Mouse (Mus musculus) neural tube, embryonic 15.5 days (tissue): ENCODE data around the gene Abcb1b. TPM values are rescaled to one million over a fixed set of nuclear protein-coding genes. Genes with fewer than 3 reads are reported as not detected.
A peak's percentile ranks its signal among the peaks of the same experiment; 100 is the strongest.

Experiments used
- ATAC-seq: fragments of 200-750 bp; cut with Nextera tagmentation; 2 replicates; pipeline ENCODE4 v1.8.0; 2017; ENCODE audit warnings: mild to moderate bottlenecking, moderate TSS enrichment, moderate library complexity; ENCODE audit not compliant: low FRiP score
- H3K27ac ChIP-seq: fragments of 300-500 bp; sonication (generic); replicated peaks from 2 replicates; pipeline ENCODE4 v1.5.1; 2015; ENCODE audit warnings: mild to moderate bottlenecking, inconsistent platforms
- H3K27me3 ChIP-seq: fragments of 300-500 bp; sonication (generic); replicated peaks from 2 replicates; pipeline ENCODE4 v1.6.1; 2015; ENCODE audit warnings: inconsistent platforms
- H3K36me3 ChIP-seq: fragments of 300-500 bp; sonication (generic); 2 replicates; pipeline ENCODE4 v1.6.1; 2015; ENCODE audit warnings: inconsistent platforms
- H3K4me1 ChIP-seq: fragments of 300-500 bp; sonication (generic); 2 replicates; pipeline ENCODE4 v1.6.1; 2015; ENCODE audit warnings: inconsistent platforms
- H3K4me2 ChIP-seq: fragments of 300-500 bp; sonication (generic); 2 replicates; pipeline ENCODE4 v1.6.1; 2015; ENCODE audit warnings: inconsistent platforms, mild to moderate bottlenecking, moderate library complexity
- H3K4me3 ChIP-seq: fragments of 300-500 bp; sonication (generic); replicated peaks from 2 replicates; pipeline ENCODE4 v1.5.1; 2015; ENCODE audit warnings: mild to moderate bottlenecking, inconsistent platforms
- H3K9ac ChIP-seq: fragments of 300-500 bp; sonication (generic); replicated peaks from 2 replicates; pipeline ENCODE4 v1.6.1; 2015; ENCODE audit warnings: mild to moderate bottlenecking, inconsistent platforms
- H3K9me3 ChIP-seq: fragments of 300-500 bp; sonication (generic); replicated peaks from 2 replicates; pipeline ENCODE4 v1.6.1; 2016; ENCODE audit warnings: inconsistent platforms
- WGBS: fragments of 180-500 bp; shearing (Covaris S2); methylation state at CpG from one replicate; pipeline ENCODE4 v1.1.7; 2015; ENCODE audit warnings: mixed read lengths; 5-methylcytosine and 5-hydroxymethylcytosine counted together
- polyA plus RNA-seq: library from polyadenylated mRNA; unstranded; fragments of >200 nt; fragmentation: Nextera tagmentation; extraction: Ambion mirVana; gene quantifications from 2 replicates; pipeline ENCODE4 v1.2.1, GENCODE M21; 2015

Gene Abcb1b
- polyA plus RNA-seq, 1 experiment from 2014 or later, result 0.50 TPM

- H3K4me3 ChIP-seq, result no peak overlapping the region
- WGBS, result 67% methylated on average over 5 of the region's 5 CpGs
- H3K27ac ChIP-seq, result no peak overlapping the region
- no peak overlapping the region for H3K4me2 ChIP-seq
- ATAC-seq, result no peak
- H3K9ac ChIP-seq, result no peak overlapping the region
- H3K9me3 ChIP-seq, result no peaks in the 10 kb centered on the region
- H3K4me1 ChIP-seq, result no peaks in the 10 kb centered on the region
- H3K27me3 ChIP-seq, result no peaks in the 10 kb centered on the region
- no peaks in the 10 kb centered on the region for H3K36me3 ChIP-seq
Observed at GRCm38 (mm10) chr5:8866366-8866765, 68.4 kb downstream of the Abcb1b start.

DNA sequence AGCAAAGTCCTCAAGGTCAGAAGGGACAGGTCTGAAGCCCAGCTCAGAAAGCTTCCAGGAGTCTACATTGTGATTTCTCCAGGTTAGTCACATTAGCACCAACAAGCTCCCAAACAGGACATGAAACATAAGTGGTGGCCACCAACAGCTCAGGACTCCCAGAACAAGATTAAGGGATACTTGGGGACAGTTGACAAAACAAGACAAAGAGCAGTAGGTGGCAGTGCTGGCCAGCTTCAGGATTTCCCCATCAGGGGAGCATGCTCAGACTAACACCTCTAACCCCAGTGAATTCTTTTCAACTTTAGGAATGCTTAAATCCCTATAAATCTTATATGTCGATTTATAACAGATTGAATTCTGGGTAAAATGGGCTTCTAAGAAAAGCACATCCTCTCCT, 70.1 kb downstream of the Abcb1b start:
- WGBS, result 3% methylated on average over 1 of the region's 1 CpGs

DNA sequence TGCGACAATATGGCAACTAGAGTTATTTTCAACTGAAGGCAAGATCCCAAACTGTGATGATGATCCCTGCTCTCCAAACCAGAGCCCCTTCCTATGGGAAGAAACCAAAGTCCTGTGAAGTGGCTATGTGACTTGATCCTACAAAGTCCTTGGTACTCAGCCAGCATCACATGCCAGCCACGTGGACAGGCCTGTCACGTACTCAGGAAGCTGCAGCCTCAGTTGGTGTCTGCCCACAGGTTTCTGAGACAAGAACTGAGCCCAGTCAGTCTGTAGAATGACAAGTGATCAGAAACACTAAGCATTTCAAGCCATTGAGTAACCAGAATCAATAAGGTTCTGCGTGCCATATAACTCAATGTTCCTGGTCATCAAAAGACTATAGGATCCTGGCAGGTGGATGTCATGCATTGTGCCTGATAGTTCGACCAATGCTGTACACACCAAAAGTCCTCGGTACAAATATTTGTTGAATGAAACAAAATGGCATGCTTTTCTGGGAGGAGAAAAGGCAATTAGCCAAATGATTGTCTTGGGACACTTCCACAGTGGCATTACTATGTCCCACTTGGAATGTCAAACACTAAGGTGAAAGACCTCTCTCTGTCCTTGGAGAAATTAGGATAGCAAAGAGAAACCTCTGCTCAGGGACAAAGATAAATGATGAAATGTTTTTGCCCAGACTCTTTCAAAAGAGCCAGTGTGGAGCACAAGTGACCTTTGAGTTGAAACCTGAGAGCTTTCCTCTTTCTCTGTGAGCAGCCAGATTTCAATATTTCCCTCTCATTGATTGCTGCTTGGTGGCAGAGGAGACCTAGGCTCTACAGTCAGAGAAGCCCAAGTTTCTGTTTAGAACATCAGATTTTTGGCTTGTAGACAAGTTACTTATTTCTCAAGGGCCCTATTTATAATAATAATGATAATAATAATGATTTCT, 75.3 kb downstream of the Abcb1b start:
- no peaks in the 10 kb centered on the region for H3K4me1 ChIP-seq
- no peak overlapping the region for H3K27ac ChIP-seq
- H3K9ac ChIP-seq, result no peak overlapping the region
- H3K36me3 ChIP-seq, result no peaks in the 10 kb centered on the region
- ATAC-seq, result no peak
- H3K4me3 ChIP-seq, result no peak overlapping the region
- H3K4me2 ChIP-seq, result no peak overlapping the region
- 88% methylated on average over 6 of the region's 6 CpGs for whole genome bisulfite sequencing
- H3K9me3 ChIP-seq, result no peaks in the 10 kb centered on the region
- no peaks in the 10 kb centered on the region for H3K27me3 ChIP-seq

More for the DNA sequence above, 70.1 kb downstream of the Abcb1b start:
- Histone ChIP-seq H3K4me3 (no peak overlapping the region), H3K27ac (no peak overlapping the region), H3K9me3 (no peaks in the 10 kb centered on the region), H3K4me1 (no peaks in the 10 kb centered on the region), H3K36me3 (no peaks in the 10 kb centered on the region), H3K27me3 (no peaks in the 10 kb centered on the region), H3K9ac (no peak overlapping the region), H3K4me2 (no peak overlapping the region)
- ATAC-seq, result no peak

GRCm38 (mm10) chr5:8877086-8877485, 79.1 kb downstream of the Abcb1b start:
- Histone ChIP-seq H3K36me3 (no peaks in the 10 kb centered on the region), H3K27ac (no peak overlapping the region), H3K4me1 (no peaks in the 10 kb centered on the region), H3K9ac (no peak overlapping the region), H3K27me3 (no peaks in the 10 kb centered on the region), H3K4me3 (no peak overlapping the region), H3K4me2 (no peak overlapping the region), H3K9me3 (no peaks in the 10 kb centered on the region)
- no peak for ATAC-seq
- 92% methylated on average over 2 of the region's 2 CpGs for WGBS

DNA sequence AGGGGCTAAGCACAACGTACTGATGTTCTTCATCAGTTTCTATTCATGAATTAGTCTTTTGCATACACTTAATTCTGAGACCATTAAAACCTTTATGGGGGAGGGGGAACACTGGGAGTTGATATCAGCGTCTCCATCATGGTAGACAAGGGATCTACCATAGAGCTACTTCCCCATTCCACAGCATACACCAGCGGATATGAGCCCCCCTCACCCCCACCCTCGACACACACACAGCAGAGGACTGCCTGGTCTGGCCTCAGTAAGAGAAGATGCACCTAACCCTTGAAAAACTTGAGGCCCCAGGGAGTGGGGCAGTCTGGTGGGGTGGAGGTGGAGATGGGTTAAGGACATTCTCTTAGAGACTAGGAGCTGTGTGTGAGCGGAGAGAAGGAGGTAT, 79.9 kb downstream of the Abcb1b start:
- H3K9me3 ChIP-seq, result no peaks in the 10 kb centered on the region
- no peak overlapping the region for H3K4me3 ChIP-seq
- no peak overlapping the region for H3K27ac ChIP-seq
- no peak for ATAC-seq
- H3K27me3 ChIP-seq, result no peaks in the 10 kb centered on the region
- H3K9ac ChIP-seq, result no peak overlapping the region
- no peak overlapping the region for H3K4me2 ChIP-seq
- WGBS, result 76% methylated on average over 5 of the region's 5 CpGs
- no peaks in the 10 kb centered on the region for H3K36me3 ChIP-seq
- H3K4me1 ChIP-seq, result no peaks in the 10 kb centered on the region

DNA sequence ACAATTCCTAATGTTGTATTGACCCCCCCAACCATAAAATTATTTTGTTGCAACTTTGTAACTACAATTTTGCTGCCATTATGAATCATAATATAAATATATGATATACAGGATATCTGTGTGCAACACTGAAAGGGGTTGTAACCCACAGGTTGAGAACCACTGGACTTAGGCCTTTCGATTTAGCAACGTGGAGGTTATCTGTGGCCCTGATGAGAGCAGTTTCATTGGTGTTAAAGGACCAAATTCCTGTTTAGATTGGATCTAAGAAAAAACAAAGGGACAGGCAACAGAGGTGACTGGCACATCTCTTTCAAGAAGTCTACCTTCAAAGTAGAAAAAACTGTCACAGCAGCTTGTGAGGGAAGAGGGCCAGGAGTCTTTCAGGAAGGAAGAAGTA, 87.9 kb downstream of the Abcb1b start:
- no peak overlapping the region for H3K4me3 ChIP-seq
- no peak for ATAC-seq
- no peak overlapping the region for H3K4me2 ChIP-seq
- H3K27ac ChIP-seq, result no peak overlapping the region
- no peaks in the 10 kb centered on the region for H3K27me3 ChIP-seq
- 0 out of 2 replicates have a peak, but pooled peaks cover 3% of the 10 kb centered on the region for H3K9me3 ChIP-seq
- H3K4me1 ChIP-seq, result no peaks in the 10 kb centered on the region
- 73% methylated on average over 2 of the region's 2 CpGs for WGBS
- H3K36me3 ChIP-seq, result no peaks in the 10 kb centered on the region
- H3K9ac ChIP-seq, result no peak overlapping the region

DNA sequence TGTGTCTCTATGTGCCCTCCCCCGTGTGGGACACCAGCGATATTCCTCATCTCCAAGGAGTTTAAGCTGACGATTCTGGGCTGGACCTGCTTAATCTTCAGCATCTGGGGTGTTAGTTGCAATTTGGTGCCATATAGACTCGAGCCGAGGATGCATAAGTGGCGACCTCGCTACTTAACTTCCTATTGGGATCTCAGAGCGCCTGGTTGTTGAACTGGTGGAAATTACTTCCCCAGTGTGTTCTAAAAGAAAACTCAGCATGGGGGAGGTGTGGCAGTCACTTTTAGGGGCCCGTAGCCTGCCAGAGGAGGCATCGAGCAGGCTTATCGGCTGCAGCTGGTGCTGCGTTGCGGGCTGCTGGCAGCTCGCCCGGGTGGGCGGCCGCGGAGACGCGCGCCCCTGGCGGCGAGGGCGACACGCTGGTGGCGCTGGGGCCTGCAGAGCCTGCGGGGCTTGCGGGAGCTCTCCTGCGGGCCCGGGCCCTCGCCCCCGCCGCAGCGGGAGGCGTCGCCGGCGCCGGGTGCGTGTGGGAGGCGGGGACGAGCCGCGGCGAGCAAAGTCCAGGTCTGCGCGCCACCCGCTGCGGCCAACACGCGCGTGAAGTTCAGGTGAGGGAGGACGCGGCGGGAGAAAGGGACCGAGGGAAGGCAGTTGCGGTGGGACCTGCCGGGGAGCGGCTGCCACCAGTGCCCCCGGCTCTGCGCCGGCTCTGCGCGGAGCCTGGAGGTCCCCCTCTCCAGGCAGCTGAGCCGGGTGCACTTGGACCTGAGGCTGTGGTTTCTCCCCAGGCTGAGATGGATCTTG, 95.6 kb downstream of the Abcb1b start, which contains the start of gene Abcb4:
Abcb4 (plus strand) TSS at position 418 of the 804 bp plus-strand sequence.
- Histone ChIP-seq H3K4me2 (peak within 1 kb of the TSS; percentile 96), H3K9me3 (0 out of 2 replicates have a peak, but pooled peaks cover 3% of the 10 kb centered on the region), H3K9ac (peak within 1 kb of the TSS; percentile 60), H3K4me1 (peaks cover 11% of the 10 kb centered on the region), H3K36me3 (no peaks in the 10 kb centered on the region), H3K27ac (no peak within 1 kb of the TSS), H3K4me3 (peak within 1 kb of the TSS; percentile 64), H3K27me3 (peaks cover 11% of the 10 kb centered on the region; the same call in 1 of the 2 replicates)
- under 1% methylated on average over 57 of the region's 65 CpGs for WGBS
- peak; percentile 94 for ATAC-seq

- H3K4me3 ChIP-seq, result peak overlapping the region; percentile 64
- H3K27me3 ChIP-seq, result peaks cover 11% of the 10 kb centered on the region; the same call in 1 of the 2 replicates
- ATAC-seq, result no peak
- H3K9ac ChIP-seq, result peak overlapping the region; percentile 60
- H3K9me3 ChIP-seq, result 0 out of 2 replicates have a peak, but pooled peaks cover 3% of the 10 kb centered on the region
- peak overlapping the region; percentile 96 for H3K4me2 ChIP-seq
- H3K27ac ChIP-seq, result no peak overlapping the region
- H3K36me3 ChIP-seq, result no peaks in the 10 kb centered on the region
- H3K4me1 ChIP-seq, result peaks cover 11% of the 10 kb centered on the region
- WGBS, result 11% methylated on average over 15 of the region's 15 CpGs
Observed at GRCm38 (mm10) chr5:8894104-8894425, 96.1 kb downstream of the Abcb1b start.

GRCm38 (mm10) chr5:8894641-8895490, 96.9 kb downstream of the Abcb1b start:
- H3K9me3 ChIP-seq, result 0 out of 2 replicates have a peak, but pooled peaks cover 3% of the 10 kb centered on the region
- no peak for ATAC-seq
- H3K27me3 ChIP-seq, result peaks cover 11% of the 10 kb centered on the region; the same call in 1 of the 2 replicates
- peak overlapping the region; percentile 96 for H3K4me2 ChIP-seq
- H3K4me3 ChIP-seq, result no peak overlapping the region
- no peak overlapping the region for H3K9ac ChIP-seq
- peaks cover 11% of the 10 kb centered on the region for H3K4me1 ChIP-seq
- no peak overlapping the region for H3K27ac ChIP-seq
- no peaks in the 10 kb centered on the region for H3K36me3 ChIP-seq
- 68% methylated on average over 15 of the region's 15 CpGs for WGBS

DNA sequence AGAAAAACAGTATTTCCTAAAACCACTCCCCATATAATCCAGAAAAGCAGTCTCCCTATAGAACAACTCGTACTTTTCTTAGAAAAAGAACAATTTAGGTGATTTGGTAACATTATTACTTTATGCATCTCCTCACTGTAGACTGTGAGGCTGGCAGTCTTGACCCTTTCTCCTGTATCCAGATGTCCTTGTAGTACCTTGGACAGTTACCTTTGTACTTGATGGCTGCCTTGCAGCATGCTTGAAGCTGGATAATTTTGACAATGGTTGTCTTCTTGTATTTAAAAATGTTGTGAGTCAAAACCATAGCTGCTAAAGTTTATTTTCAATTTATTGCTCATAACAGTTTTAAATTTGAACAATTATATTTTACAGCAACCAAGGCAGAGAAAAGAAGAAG, 98.3 kb downstream of the Abcb1b start:
- WGBS, result 88% methylated on average over 1 of the region's 1 CpGs
- H3K9me3 ChIP-seq, result no peaks in the 10 kb centered on the region

GRCm38 (mm10) chr5:8898246-8898645, 100.3 kb downstream of the Abcb1b start:
- no peaks in the 10 kb centered on the region for H3K9me3 ChIP-seq
- no peaks in the 10 kb centered on the region for H3K27me3 ChIP-seq
- WGBS, result 72% methylated on average over 3 of the region's 3 CpGs
- no peak overlapping the region for H3K9ac ChIP-seq
- ATAC-seq, result no peak
- H3K27ac ChIP-seq, result no peak overlapping the region
- H3K4me3 ChIP-seq, result no peak overlapping the region
- no peak overlapping the region for H3K4me2 ChIP-seq
- peaks cover 2% of the 10 kb centered on the region for H3K4me1 ChIP-seq
- H3K36me3 ChIP-seq, result no peaks in the 10 kb centered on the region

More for the DNA sequence above, 98.3 kb downstream of the Abcb1b start:
- ATAC-seq, result no peak
- Histone ChIP-seq H3K9ac (no peak overlapping the region), H3K4me3 (no peak overlapping the region), H3K36me3 (no peaks in the 10 kb centered on the region), H3K27ac (no peak overlapping the region), H3K27me3 (peaks cover 11% of the 10 kb centered on the region; the same call in 1 of the 2 replicates), H3K4me2 (no peak overlapping the region), H3K4me1 (peaks cover 11% of the 10 kb centered on the region)
